Mouse (Mus musculus) liver (tissue): Measurements from ENCODE around the gene Llcfc1.

Experiments
- DNase-seq: peaks from one replicate; pipeline ENCODE4 v3.0.0-alpha.2; 2020; ENCODE audit warnings: mixed read lengths

The Llcfc1 gene

GRCm38 (mm10) chr6:41684131-41684530, at the start of gene Llcfc1:
TSS of gene Llcfc1 (plus strand) at chr6:41684431.
- no peak for DNase-seq

GRCm38 (mm10) chr6:41635211-41635610, 49.0 kb upstream of the Llcfc1 start:
- DNase-seq, result no peak

- DNase-seq, result no peak
These were observed 48.1 kb upstream of the Llcfc1 start, which contains the start of gene Trpv6 for GRCm38 (mm10) chr6:41636178-41636577. TSS of gene Trpv6 (minus strand) at chr6:41636405.

- DNase-seq, result no peak
These were observed 46.8 kb upstream of the Llcfc1 start for GRCm38 (mm10) chr6:41637393-41637792.

GRCm38 (mm10) chr6:41637927-41638506, 46.2 kb upstream of the Llcfc1 start:
- no peak for DNase-seq

- no peak for DNase-seq
These were observed 43.8 kb upstream of the Llcfc1 start for GRCm38 (mm10) chr6:41640449-41640848.

GRCm38 (mm10) chr6:41641173-41641866, 42.9 kb upstream of the Llcfc1 start:
- no peak for DNase-seq

GRCm38 (mm10) chr6:41642765-41643164, 41.5 kb upstream of the Llcfc1 start:
- DNase-seq, result no peak

- DNase-seq, result no peak
These were observed 41.0 kb upstream of the Llcfc1 start for GRCm38 (mm10) chr6:41643227-41643626.

- no peak for DNase-seq
These were observed 38.0 kb upstream of the Llcfc1 start for GRCm38 (mm10) chr6:41646220-41646619.

- DNase-seq, result no peak
These were observed 37.6 kb upstream of the Llcfc1 start for GRCm38 (mm10) chr6:41646672-41647071.

GRCm38 (mm10) chr6:41653173-41653572, 31.1 kb upstream of the Llcfc1 start:
- DNase-seq, result no peak

- DNase-seq, result no peak
These were observed 29.6 kb upstream of the Llcfc1 start for GRCm38 (mm10) chr6:41654648-41655047.

- no peak for DNase-seq
These were observed 25.7 kb upstream of the Llcfc1 start for GRCm38 (mm10) chr6:41658487-41658886.

GRCm38 (mm10) chr6:41662320-41662719, 21.9 kb upstream of the Llcfc1 start:
- no peak for DNase-seq

- no peak for DNase-seq
These were observed 7.7 kb upstream of the Llcfc1 start for GRCm38 (mm10) chr6:41676530-41676929.

GRCm38 (mm10) chr6:41680669-41681068, 3.6 kb upstream of the Llcfc1 start, which contains the start of gene Trpv5:
TSS of gene Trpv5 (minus strand) at chr6:41680769.
- no peak for DNase-seq

- DNase-seq, result no peak
These were observed 2.6 kb upstream of the Llcfc1 start for GRCm38 (mm10) chr6:41681656-41682055.

- DNase-seq, result no peak
These were observed 680 bp downstream of the Llcfc1 start for GRCm38 (mm10) chr6:41684911-41685310.

- no peak for DNase-seq
These were observed 1.4 kb downstream of the Llcfc1 start for GRCm38 (mm10) chr6:41685596-41685995.

- DNase-seq, result no peak
These were observed 8.0 kb downstream of the Llcfc1 start for GRCm38 (mm10) chr6:41692200-41692599.

- DNase-seq, result no peak
These were observed 10.2 kb downstream of the Llcfc1 start for GRCm38 (mm10) chr6:41694407-41694806.

- DNase-seq, result no peak
These were observed 17.0 kb downstream of the Llcfc1 start for GRCm38 (mm10) chr6:41701245-41701644.

GRCm38 (mm10) chr6:41702928-41703327, 18.7 kb downstream of the Llcfc1 start:
- DNase-seq, result peak; percentile 85

- DNase-seq, result peak; percentile 89
These were observed 19.9 kb downstream of the Llcfc1 start, which contains the start of gene Kel for GRCm38 (mm10) chr6:41704123-41704522. TSS of gene Kel (minus strand) at chr6:41704339.
